Mouse (Mus musculus) neural tube, embryonic 12.5 days (tissue): ENCODE results near the gene Pccb. TPM values are rescaled to one million over a fixed set of nuclear protein-coding genes. Genes with fewer than 3 reads are reported as not detected.
A peak's percentile ranks its signal among the peaks of the same experiment; 100 is the strongest.

ENCODE experiments used
- ATAC-seq: fragments of 200-750 bp; cut with Nextera tagmentation; 2 replicates; pipeline ENCODE4 v1.8.0; 2017; ENCODE audit warnings: low read depth, mild to moderate bottlenecking, moderate TSS enrichment, moderate library complexity; ENCODE audit not compliant: low FRiP score
- H3K27ac ChIP-seq: fragments of 300-500 bp; sonication (generic); 2 replicates; pipeline ENCODE4 v1.5.1; 2016
- H3K27me3 ChIP-seq: fragments of 300-500 bp; sonication (generic); replicated peaks from 2 replicates; pipeline ENCODE4 v1.6.1; 2016; ENCODE audit warnings: mild to moderate bottlenecking
- H3K36me3 ChIP-seq: fragments of 300-500 bp; sonication (generic); 2 replicates; pipeline ENCODE4 v1.6.1; 2016; ENCODE audit warnings: mild to moderate bottlenecking
- H3K4me1 ChIP-seq: fragments of 300-500 bp; sonication (generic); 2 replicates; pipeline ENCODE4 v1.6.1; 2016
- H3K4me2 ChIP-seq: fragments of 300-500 bp; sonication (generic); replicated peaks from 2 replicates; pipeline ENCODE4 v1.6.1; 2016; ENCODE audit warnings: mild to moderate bottlenecking
- H3K4me3 ChIP-seq: fragments of 300-500 bp; sonication (generic); 2 replicates; pipeline ENCODE4 v1.5.1; 2016
- H3K9ac ChIP-seq: fragments of 300-500 bp; sonication (generic); 2 replicates; pipeline ENCODE4 v1.6.1; 2016; ENCODE audit warnings: mild to moderate bottlenecking
- H3K9me3 ChIP-seq: fragments of 300-500 bp; sonication (generic); 2 replicates; pipeline ENCODE4 v1.6.1; 2016; ENCODE audit warnings: mild to moderate bottlenecking
- WGBS: fragments of 180-500 bp; shearing (Covaris S2); methylation state at CpG from one replicate; pipeline ENCODE4 v1.1.7; 2016; 5-methylcytosine and 5-hydroxymethylcytosine counted together
- polyA plus RNA-seq: library from polyadenylated mRNA; unstranded; fragments of >200 nt; fragmentation: Nextera tagmentation; extraction: Ambion mirVana; gene quantifications from 2 replicates; pipeline ENCODE4 v1.2.1, GENCODE M21; 2016

Gene Pccb
- polyA plus RNA-seq, 1 experiment from 2014 or later: 17.0 TPM

- peak overlapping the region; percentile 95 for H3K4me2 ChIP-seq
- H3K27me3 ChIP-seq: no peaks in the 10 kb centered on the region
- peak; percentile 94 for ATAC-seq
- H3K9ac ChIP-seq: peak overlapping the region; percentile 97
- H3K4me3 ChIP-seq: peak overlapping the region; percentile 97
- H3K9me3 ChIP-seq: no peaks in the 10 kb centered on the region
- peaks cover 15% of the 10 kb centered on the region for H3K4me1 ChIP-seq
- no peaks in the 10 kb centered on the region for H3K36me3 ChIP-seq
- H3K27ac ChIP-seq: peak overlapping the region; percentile 28; the same call in 1 of the 2 replicates
- 2% methylated on average over 59 of the region's 65 CpGs for WGBS
These were observed 38.6 kb upstream of the Pccb start for GRCm38 (mm10) chr9:101073041-101073986.

GRCm38 (mm10) chr9:101072506-101072905, 37.8 kb upstream of the Pccb start:
- Histone ChIP-seq H3K4me3 (no peak overlapping the region), H3K9me3 (no peaks in the 10 kb centered on the region), H3K4me2 (no peak overlapping the region), H3K4me1 (peaks cover 9% of the 10 kb centered on the region), H3K9ac (no peak overlapping the region), H3K27me3 (no peaks in the 10 kb centered on the region), H3K36me3 (no peaks in the 10 kb centered on the region), H3K27ac (no peak overlapping the region)
- no peak for ATAC-seq
- 61% methylated on average over 5 of the region's 5 CpGs for WGBS

DNA sequence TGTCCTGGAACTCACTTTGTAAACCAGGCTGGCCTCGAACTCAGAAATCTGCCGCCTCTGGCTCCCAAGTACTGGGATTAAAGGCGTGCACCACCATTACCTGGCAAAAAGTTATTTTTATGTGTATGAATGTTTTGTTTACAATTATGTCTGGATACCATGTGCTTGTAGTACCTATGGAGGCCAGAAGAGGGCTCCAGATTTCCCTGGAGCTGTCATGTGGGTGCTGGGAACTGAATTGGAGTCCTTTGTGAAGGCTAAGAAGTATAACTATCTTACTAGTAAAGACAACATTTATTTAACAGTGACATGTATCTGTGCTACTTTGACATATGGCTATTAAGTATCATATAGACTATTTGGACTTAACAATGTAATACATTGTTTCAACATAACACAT, 35.1 kb upstream of the Pccb start:
- no peak overlapping the region for H3K4me2 ChIP-seq
- no peak overlapping the region for H3K27ac ChIP-seq
- H3K27me3 ChIP-seq: no peaks in the 10 kb centered on the region
- 94% methylated on average over 3 of the region's 3 CpGs for WGBS
- no peak overlapping the region for H3K9ac ChIP-seq
- H3K9me3 ChIP-seq: no peaks in the 10 kb centered on the region
- H3K36me3 ChIP-seq: no peaks in the 10 kb centered on the region
- H3K4me1 ChIP-seq: no peaks in the 10 kb centered on the region
- ATAC-seq: no peak
- no peak overlapping the region for H3K4me3 ChIP-seq

GRCm38 (mm10) chr9:101065076-101065602, 30.4 kb upstream of the Pccb start:
- H3K4me2 ChIP-seq: no peak overlapping the region
- no peak for ATAC-seq
- H3K27ac ChIP-seq: no peak overlapping the region
- H3K36me3 ChIP-seq: no peaks in the 10 kb centered on the region
- H3K4me1 ChIP-seq: no peaks in the 10 kb centered on the region
- H3K9ac ChIP-seq: no peak overlapping the region
- no peaks in the 10 kb centered on the region for H3K9me3 ChIP-seq
- H3K27me3 ChIP-seq: no peaks in the 10 kb centered on the region
- 89% methylated on average over 3 of the region's 3 CpGs for WGBS
- H3K4me3 ChIP-seq: no peak overlapping the region

GRCm38 (mm10) chr9:101062253-101062780, 27.6 kb upstream of the Pccb start:
- Histone ChIP-seq H3K4me1 (no peaks in the 10 kb centered on the region), H3K36me3 (no peaks in the 10 kb centered on the region), H3K4me3 (no peak overlapping the region), H3K27me3 (no peaks in the 10 kb centered on the region), H3K27ac (no peak overlapping the region), H3K4me2 (no peak overlapping the region), H3K9ac (no peak overlapping the region), H3K9me3 (no peaks in the 10 kb centered on the region)
- no peak for ATAC-seq
- 56% methylated on average over 6 of the region's 6 CpGs for WGBS

GRCm38 (mm10) chr9:101061035-101061434, 26.3 kb upstream of the Pccb start:
- Histone ChIP-seq H3K9me3 (no peaks in the 10 kb centered on the region), H3K9ac (no peak overlapping the region), H3K27ac (no peak overlapping the region), H3K4me1 (no peaks in the 10 kb centered on the region), H3K27me3 (no peaks in the 10 kb centered on the region), H3K4me3 (no peak overlapping the region), H3K4me2 (no peak overlapping the region), H3K36me3 (no peaks in the 10 kb centered on the region)
- no peak for ATAC-seq
- 83% methylated on average over 11 of the region's 11 CpGs for WGBS

GRCm38 (mm10) chr9:101057156-101057555, 22.5 kb upstream of the Pccb start:
- H3K27ac ChIP-seq: no peak overlapping the region
- no peak for ATAC-seq
- no peaks in the 10 kb centered on the region for H3K27me3 ChIP-seq
- no peak overlapping the region for H3K9ac ChIP-seq
- H3K4me3 ChIP-seq: no peak overlapping the region
- H3K4me2 ChIP-seq: no peak overlapping the region
- whole genome bisulfite sequencing: 95% methylated on average over 4 of the region's 4 CpGs
- no peaks in the 10 kb centered on the region for H3K9me3 ChIP-seq
- no peaks in the 10 kb centered on the region for H3K4me1 ChIP-seq
- H3K36me3 ChIP-seq: no peaks in the 10 kb centered on the region

DNA sequence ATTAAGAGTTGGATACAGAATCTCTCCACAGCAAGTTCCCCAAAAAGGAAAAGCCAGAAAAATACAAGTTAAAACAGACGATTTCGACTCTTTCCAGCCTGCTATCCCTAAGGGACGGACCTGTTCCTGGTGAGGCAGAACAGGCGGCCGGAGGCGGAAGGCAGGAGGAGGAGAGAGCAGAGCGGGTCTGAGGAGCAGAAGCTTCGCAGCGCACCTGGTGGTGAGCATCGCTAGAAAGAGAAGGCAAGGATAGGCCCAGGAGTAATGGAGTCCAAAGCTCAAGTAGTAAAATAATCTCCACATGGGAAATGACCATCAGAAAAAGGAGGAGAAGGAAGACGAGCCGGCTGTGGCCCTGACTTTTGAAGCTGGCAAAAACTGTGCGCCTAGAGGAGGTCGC, 18.6 kb upstream of the Pccb start:
- Histone ChIP-seq H3K36me3 (no peaks in the 10 kb centered on the region), H3K9ac (no peak overlapping the region), H3K27me3 (no peaks in the 10 kb centered on the region), H3K4me1 (no peaks in the 10 kb centered on the region), H3K4me2 (no peak overlapping the region), H3K9me3 (no peaks in the 10 kb centered on the region), H3K4me3 (no peak overlapping the region), H3K27ac (no peak overlapping the region)
- no peak for ATAC-seq
- 77% methylated on average over 14 of the region's 14 CpGs for WGBS

DNA sequence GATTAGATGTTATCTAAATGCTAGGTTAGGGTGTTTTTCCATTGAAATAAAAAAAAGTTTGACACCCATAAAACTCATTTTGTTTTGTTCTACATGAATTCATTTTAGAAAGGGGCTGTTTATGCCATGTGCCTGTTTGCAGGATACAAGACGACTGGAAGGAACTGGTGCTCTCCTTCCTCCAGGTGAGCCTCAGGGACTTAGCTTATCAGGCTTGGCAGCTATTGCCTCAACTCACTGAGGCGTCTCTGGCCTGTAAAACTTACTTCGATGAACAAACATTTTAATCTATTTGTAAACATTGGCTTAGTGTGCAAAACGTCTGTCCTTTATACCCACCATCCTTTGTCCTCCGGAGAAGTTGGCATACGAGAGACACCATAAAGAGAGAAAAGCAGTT, 18.0 kb upstream of the Pccb start:
- Histone ChIP-seq H3K4me2 (no peak overlapping the region), H3K36me3 (no peaks in the 10 kb centered on the region), H3K27ac (no peak overlapping the region), H3K9ac (no peak overlapping the region), H3K9me3 (no peaks in the 10 kb centered on the region), H3K4me1 (no peaks in the 10 kb centered on the region), H3K27me3 (no peaks in the 10 kb centered on the region), H3K4me3 (no peak overlapping the region)
- WGBS: 86% methylated on average over 6 of the region's 6 CpGs
- ATAC-seq: no peak

GRCm38 (mm10) chr9:101052007-101052406, 17.3 kb upstream of the Pccb start:
- H3K27me3 ChIP-seq: no peaks in the 10 kb centered on the region
- H3K9me3 ChIP-seq: no peaks in the 10 kb centered on the region
- no peak overlapping the region for H3K4me2 ChIP-seq
- H3K9ac ChIP-seq: no peak overlapping the region
- no peaks in the 10 kb centered on the region for H3K36me3 ChIP-seq
- H3K4me3 ChIP-seq: no peak overlapping the region
- no peaks in the 10 kb centered on the region for H3K4me1 ChIP-seq
- WGBS: 99% methylated on average over 3 of the region's 3 CpGs
- no peak for ATAC-seq
- no peak overlapping the region for H3K27ac ChIP-seq

DNA sequence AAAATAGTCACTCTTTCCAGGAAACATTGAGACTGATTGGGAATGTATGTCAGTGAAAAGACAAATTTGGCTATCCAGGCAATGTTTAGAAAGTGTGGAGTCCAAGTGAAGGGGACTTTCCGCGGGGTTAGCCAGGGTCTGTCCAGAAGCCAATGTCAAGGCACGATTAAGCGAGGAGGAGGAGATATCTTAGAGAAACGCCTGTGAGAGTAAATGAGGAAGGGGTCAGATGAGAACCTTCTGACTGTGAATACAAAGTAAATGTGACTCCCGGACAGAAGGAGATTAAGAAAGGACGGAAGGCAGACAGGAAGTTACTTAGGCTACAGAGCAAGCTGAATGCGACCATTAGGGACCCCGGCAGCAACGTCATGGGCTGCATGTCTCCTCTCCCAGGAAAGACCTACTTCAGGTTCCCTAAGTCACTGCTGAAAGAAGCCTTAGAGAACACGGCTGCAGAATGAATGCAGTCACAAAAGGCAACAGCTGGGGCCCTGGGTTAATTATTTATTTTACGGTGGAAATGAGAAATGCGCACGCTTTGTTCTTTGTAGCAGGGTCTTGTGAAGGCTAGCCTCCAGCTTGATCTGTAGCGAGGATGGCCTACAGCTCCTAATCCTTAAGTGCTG, 11.1 kb upstream of the Pccb start:
- ATAC-seq: no peak
- Histone ChIP-seq H3K27ac (no peak overlapping the region), H3K9me3 (no peaks in the 10 kb centered on the region), H3K9ac (no peak overlapping the region), H3K4me1 (peaks cover 7% of the 10 kb centered on the region; the same call in 1 of the 2 replicates), H3K4me2 (0 out of 2 replicates have a peak overlapping the region, but pooled peaks have one; percentile 2), H3K4me3 (no peak overlapping the region), H3K27me3 (no peaks in the 10 kb centered on the region), H3K36me3 (no peaks in the 10 kb centered on the region)
- 55% methylated on average over 15 of the region's 15 CpGs for WGBS

- Histone ChIP-seq H3K27me3 (no peaks in the 10 kb centered on the region), H3K9me3 (no peaks in the 10 kb centered on the region), H3K27ac (no peak overlapping the region), H3K4me1 (peaks cover 7% of the 10 kb centered on the region; the same call in 1 of the 2 replicates), H3K4me2 (no peak overlapping the region), H3K36me3 (no peaks in the 10 kb centered on the region), H3K4me3 (no peak overlapping the region), H3K9ac (no peak overlapping the region)
- ATAC-seq: no peak
- 89% methylated on average over 9 of the region's 9 CpGs for WGBS
These were observed 7.6 kb upstream of the Pccb start for GRCm38 (mm10) chr9:101042249-101042648.
